Mouse (Mus musculus) stomach, embryonic 16.5 days (tissue): ENCODE data around the gene Cdkal1. TPM values are rescaled to one million over a fixed set of nuclear protein-coding genes. Genes with fewer than 3 reads are reported as not detected.
A peak's percentile ranks its signal among the peaks of the same experiment; 100 is the strongest.

Experiments used
- ATAC-seq: fragments of 200-750 bp; cut with Nextera tagmentation; 2 replicates; pipeline ENCODE4 v1.8.0; 2017; ENCODE audit warnings: moderate number of reproducible peaks, moderate TSS enrichment; ENCODE audit not compliant: insufficient read depth, low FRiP score
- H3K27ac ChIP-seq: fragments of 300-500 bp; sonication (generic); 2 replicates; pipeline ENCODE4 v1.5.1; 2014; ENCODE audit warnings: low read length
- H3K27me3 ChIP-seq: fragments of 300-500 bp; sonication (generic); 2 replicates; pipeline ENCODE4 v1.6.1; 2014; ENCODE audit warnings: low read length, control low read depth, mixed read lengths; ENCODE audit not compliant: control insufficient read depth, insufficient read depth
- H3K36me3 ChIP-seq: fragments of 300-500 bp; sonication (generic); 2 replicates; pipeline ENCODE4 v1.6.1; 2014; ENCODE audit warnings: low read length; ENCODE audit not compliant: control insufficient read depth, insufficient read depth
- H3K4me1 ChIP-seq: fragments of 300-500 bp; sonication (generic); 2 replicates; pipeline ENCODE4 v1.6.1; 2014; ENCODE audit warnings: low read length, control low read depth, mixed read lengths; ENCODE audit not compliant: control insufficient read depth, insufficient read depth
- H3K4me2 ChIP-seq: fragments of 300-500 bp; sonication (generic); 2 replicates; pipeline ENCODE4 v1.6.1; 2014; ENCODE audit warnings: low read depth, low read length, mixed read lengths
- H3K4me3 ChIP-seq: fragments of 300-500 bp; sonication (generic); replicated peaks from 2 replicates; pipeline ENCODE4 v1.5.1; 2014; ENCODE audit warnings: mild to moderate bottlenecking, low read length
- H3K9ac ChIP-seq: fragments of 300-500 bp; sonication (generic); 2 replicates; pipeline ENCODE4 v1.6.1; 2014; ENCODE audit warnings: low read length
- H3K9me3 ChIP-seq: fragments of 300-500 bp; sonication (generic); replicated peaks from 2 replicates; pipeline ENCODE4 v1.6.1; 2016; ENCODE audit warnings: low read length, control low read depth; ENCODE audit not compliant: control insufficient read depth
- WGBS: fragments of 180-500 bp; shearing (Covaris S2); extraction: QIAGEN DNeasy Blood & Tissue Kit; methylation state at CpG from one replicate; pipeline ENCODE4 v1.1.7; 2014; 5-methylcytosine and 5-hydroxymethylcytosine counted together
- polyA plus RNA-seq: library from polyadenylated mRNA; unstranded; fragments of >200 nt; fragmentation: Nextera tagmentation; extraction: Ambion mirVana; gene quantifications from 2 replicates; pipeline ENCODE4 v1.2.1, GENCODE M21; 2015

Gene Cdkal1
- polyA plus RNA-seq, 1 experiment from 2014 or later = 29.8 TPM

DNA sequence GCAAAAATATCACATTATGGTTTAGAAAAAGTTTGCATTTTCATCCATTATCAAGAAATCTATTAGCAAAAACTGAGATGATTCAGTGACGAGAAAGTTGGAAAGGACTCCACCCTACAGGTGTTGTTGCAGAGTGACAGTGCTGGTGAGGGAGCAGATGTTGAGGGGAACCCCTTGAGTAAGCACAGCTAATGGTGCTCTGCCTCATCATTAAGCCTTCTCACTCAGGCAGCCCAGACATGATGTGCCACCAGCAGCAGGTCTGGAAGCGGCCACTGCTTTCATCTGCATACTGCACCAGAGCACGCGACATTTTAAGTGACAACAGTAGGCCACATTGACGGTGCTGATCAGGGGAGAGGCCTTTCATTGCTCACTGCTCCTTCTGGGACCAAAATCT, 264.8 kb downstream of the Cdkal1 start:
- no peak for ATAC-seq
- Histone ChIP-seq H3K4me1 (no peaks in the 10 kb centered on the region), H3K4me3 (no peak overlapping the region), H3K27ac (no peak overlapping the region), H3K27me3 (no peaks in the 10 kb centered on the region), H3K4me2 (no peak overlapping the region), H3K36me3 (no peaks in the 10 kb centered on the region), H3K9me3 (peaks cover 3% of the 10 kb centered on the region; the same call in 1 of the 2 replicates), H3K9ac (no peak overlapping the region)
- WGBS = 91% methylated on average over 5 of the region's 5 CpGs

DNA sequence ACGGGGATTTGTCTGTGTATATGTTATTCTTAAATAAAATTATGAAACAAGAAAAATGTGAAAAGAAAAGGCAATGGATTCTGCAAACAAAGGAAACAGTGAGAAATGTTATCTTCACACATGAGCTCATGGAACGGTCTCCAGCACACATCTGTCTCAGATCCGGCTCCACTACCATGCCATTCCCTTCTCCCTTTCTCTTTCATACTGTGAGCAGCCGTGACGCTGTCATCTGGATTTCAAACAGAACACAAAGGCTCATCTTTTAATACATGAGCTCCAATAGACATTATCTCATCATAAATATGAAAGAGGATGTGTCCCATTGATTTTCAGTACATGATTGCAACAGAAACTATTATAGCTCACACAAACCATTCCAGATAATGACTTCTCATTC, 265.3 kb downstream of the Cdkal1 start:
- no peaks in the 10 kb centered on the region for H3K4me1 ChIP-seq
- no peaks in the 10 kb centered on the region for H3K36me3 ChIP-seq
- peaks cover 3% of the 10 kb centered on the region; the same call in 1 of the 2 replicates for H3K9me3 ChIP-seq
- H3K4me2 ChIP-seq = no peak overlapping the region
- ATAC-seq = no peak
- H3K27ac ChIP-seq = no peak overlapping the region
- H3K4me3 ChIP-seq = no peak overlapping the region
- 76% methylated on average over 5 of the region's 5 CpGs for WGBS
- H3K9ac ChIP-seq = no peak overlapping the region
- H3K27me3 ChIP-seq = no peaks in the 10 kb centered on the region

DNA sequence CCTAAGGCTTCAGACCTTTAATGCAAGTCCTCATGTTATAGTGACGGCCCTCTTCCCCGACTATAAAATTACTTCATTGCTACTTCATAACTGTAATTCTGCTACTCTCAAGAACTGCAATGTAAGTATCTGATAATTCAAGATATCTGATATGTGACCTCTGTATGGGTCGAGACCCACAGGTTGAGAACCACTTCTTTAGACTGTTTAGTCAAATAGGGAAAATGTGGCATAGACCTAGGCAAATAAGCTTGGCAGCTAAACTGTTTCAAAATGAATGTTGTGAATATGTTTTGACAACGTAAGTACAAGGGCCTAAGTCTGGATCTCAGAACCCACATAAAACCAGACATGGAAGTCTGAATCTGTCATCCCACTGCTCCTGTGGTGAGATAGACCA, 266.8 kb downstream of the Cdkal1 start:
- no peak for ATAC-seq
- no peak overlapping the region for H3K9ac ChIP-seq
- no peak overlapping the region for H3K4me2 ChIP-seq
- H3K4me1 ChIP-seq = no peaks in the 10 kb centered on the region
- H3K9me3 ChIP-seq = peaks cover 3% of the 10 kb centered on the region; the same call in 1 of the 2 replicates
- 85% methylated on average over 4 of the region's 4 CpGs for WGBS
- no peak overlapping the region for H3K4me3 ChIP-seq
- H3K36me3 ChIP-seq = no peaks in the 10 kb centered on the region
- no peak overlapping the region for H3K27ac ChIP-seq
- H3K27me3 ChIP-seq = no peaks in the 10 kb centered on the region

DNA sequence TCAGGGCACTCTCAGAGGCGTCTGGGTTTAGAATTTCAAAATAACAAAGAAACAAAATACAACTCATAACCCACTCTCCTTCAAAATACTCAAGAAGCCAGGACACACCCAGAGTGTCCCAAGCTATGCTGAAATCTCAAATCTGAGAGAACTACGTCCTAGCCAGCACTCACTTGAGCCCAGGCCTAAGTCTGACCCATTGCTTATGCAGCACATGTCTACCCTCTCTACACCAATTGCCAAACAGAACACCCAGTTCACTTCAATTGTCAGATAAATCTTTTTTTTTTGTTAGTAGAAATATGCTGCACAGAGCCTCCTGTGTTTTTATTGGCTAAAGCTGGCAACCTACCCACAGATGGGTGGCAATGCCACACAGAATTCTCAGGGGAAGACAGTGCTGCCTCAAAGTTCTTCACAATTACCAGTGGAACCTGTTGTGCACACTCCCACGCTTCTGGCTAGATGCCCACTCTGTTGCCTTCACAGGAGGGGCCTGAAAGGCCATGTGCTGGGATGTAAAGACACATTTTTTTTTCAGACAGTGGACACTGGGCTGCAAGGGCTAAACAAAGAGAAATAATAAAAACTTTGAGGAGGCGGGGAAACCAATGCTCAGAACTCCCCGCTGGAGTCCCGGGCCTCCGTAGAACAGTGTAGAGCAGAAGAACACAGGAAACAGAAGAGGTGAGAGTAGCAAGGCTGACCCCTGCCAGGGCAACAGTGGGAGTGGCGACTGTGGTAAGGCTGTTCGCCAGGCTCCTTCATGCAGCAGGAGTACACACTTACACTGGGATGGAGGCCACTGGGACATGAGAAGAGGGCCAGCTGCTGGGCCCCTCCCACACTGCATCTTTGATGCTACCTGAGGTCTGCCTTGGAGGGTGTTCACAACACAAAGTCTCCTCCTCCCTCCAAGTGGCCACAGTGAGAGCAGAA, 273.4 kb downstream of the Cdkal1 start:
- H3K27me3 ChIP-seq = no peaks in the 10 kb centered on the region
- no peak overlapping the region for H3K9ac ChIP-seq
- H3K36me3 ChIP-seq = no peaks in the 10 kb centered on the region
- no peaks in the 10 kb centered on the region for H3K9me3 ChIP-seq
- 0 out of 2 replicates have a peak, but pooled peaks have one; percentile 17 for ATAC-seq
- H3K4me3 ChIP-seq = no peak overlapping the region
- WGBS = 74% methylated on average over 9 of the region's 9 CpGs
- H3K27ac ChIP-seq = no peak overlapping the region
- H3K4me1 ChIP-seq = no peaks in the 10 kb centered on the region
- H3K4me2 ChIP-seq = no peak overlapping the region

DNA sequence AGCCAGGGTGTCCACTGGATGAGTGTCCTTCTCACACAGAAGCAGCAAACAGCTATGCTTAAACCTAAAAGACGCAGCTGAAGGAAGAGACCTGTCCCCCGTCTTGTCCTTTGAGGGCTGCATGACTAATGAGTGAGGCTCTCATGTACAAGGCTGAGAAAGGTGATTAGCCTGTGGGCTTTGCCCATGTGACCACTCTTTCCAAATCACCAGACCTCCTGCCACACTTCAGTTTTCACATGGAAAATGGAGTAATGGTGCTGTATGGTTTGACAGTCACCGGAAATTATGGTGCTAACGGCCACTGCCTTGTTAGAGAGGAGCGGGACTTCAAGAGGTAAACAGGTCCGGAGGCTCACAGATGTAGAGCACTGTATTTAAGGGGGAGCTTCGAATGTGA, 274.7 kb downstream of the Cdkal1 start:
- ATAC-seq = no peak
- Histone ChIP-seq H3K27me3 (no peaks in the 10 kb centered on the region), H3K27ac (no peak overlapping the region)

DNA sequence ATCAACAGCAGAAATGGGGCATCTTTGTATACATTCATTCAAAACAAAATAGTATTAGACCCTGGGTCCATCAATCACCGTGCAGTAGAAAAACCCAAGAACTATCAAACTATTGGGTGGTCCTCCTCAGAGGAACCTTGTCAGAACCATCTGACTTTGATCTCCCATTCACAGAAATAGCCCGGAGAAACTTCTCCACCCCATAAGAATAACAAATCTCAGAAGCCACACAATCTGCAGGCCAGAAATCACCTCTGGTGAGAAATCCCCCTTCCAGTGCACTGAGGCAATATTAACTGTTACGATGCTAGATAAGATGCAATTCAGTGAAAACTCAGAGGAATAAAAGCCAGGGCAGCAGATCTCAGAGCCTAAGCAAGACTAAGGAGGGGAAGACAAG, 275.5 kb downstream of the Cdkal1 start:
- Histone ChIP-seq H3K27me3 (no peaks in the 10 kb centered on the region), H3K4me2 (no peak overlapping the region), H3K36me3 (no peaks in the 10 kb centered on the region), H3K27ac (no peak overlapping the region), H3K4me3 (no peak overlapping the region), H3K9me3 (no peaks in the 10 kb centered on the region), H3K9ac (no peak overlapping the region), H3K4me1 (no peaks in the 10 kb centered on the region)
- WGBS = 52% methylated on average over 3 of the region's 3 CpGs
- no peak for ATAC-seq

More for the DNA sequence above, 274.7 kb downstream of the Cdkal1 start:
- Histone ChIP-seq H3K36me3 (no peaks in the 10 kb centered on the region), H3K9ac (no peak overlapping the region), H3K4me3 (no peak overlapping the region), H3K4me2 (no peak overlapping the region), H3K9me3 (no peaks in the 10 kb centered on the region), H3K4me1 (no peaks in the 10 kb centered on the region)
- WGBS = 86% methylated on average over 7 of the region's 7 CpGs

DNA sequence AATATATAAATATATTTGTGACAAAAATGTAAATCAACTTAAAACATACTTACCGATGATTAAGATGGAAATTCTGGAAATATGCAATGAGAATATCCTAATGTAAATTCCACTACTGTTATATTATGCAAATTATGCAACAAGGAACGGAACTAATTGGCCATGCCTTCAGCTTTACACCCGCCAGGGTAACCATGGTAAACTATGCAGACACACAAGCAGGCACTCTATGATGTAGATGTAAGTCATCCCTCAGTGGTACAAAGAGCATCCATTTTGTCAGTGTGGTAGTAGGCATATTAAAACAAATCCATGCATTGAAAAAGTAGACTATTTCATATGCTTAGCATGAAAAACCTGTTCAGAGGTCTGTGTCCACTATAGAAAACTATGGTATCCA, 276.9 kb downstream of the Cdkal1 start:
- Histone ChIP-seq H3K4me1 (no peaks in the 10 kb centered on the region), H3K27ac (no peak overlapping the region), H3K9ac (no peak overlapping the region), H3K9me3 (no peaks in the 10 kb centered on the region), H3K4me3 (no peak overlapping the region), H3K36me3 (no peaks in the 10 kb centered on the region), H3K4me2 (no peak overlapping the region), H3K27me3 (no peaks in the 10 kb centered on the region)
- WGBS = 88% methylated on average over 3 of the region's 3 CpGs
- no peak for ATAC-seq

DNA sequence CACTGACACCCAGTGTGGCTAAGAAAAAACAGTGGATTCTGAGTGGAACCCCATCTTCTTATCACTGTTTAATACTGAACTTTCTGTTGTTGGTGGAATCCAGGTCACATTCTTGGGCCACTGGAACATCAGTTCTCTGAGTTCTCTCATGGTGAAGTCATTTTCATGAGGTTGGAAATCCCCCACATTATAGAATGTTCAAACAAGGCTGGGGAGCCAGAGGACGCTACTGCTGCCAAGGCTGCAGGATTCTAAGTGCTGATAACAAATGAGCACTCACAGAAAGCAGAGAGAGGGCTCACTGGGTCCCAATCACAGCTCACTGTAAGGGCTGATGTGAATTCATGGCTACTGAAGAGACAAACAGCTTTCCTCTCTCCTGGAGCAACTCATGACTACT, 280.7 kb downstream of the Cdkal1 start:
- 29% methylated on average over 1 of the region's 1 CpGs for WGBS
- Histone ChIP-seq H3K9me3 (no peaks in the 10 kb centered on the region), H3K36me3 (no peaks in the 10 kb centered on the region), H3K27me3 (no peaks in the 10 kb centered on the region), H3K4me2 (no peak overlapping the region), H3K4me3 (no peak overlapping the region), H3K4me1 (no peaks in the 10 kb centered on the region), H3K27ac (no peak overlapping the region), H3K9ac (no peak overlapping the region)
- ATAC-seq = no peak

DNA sequence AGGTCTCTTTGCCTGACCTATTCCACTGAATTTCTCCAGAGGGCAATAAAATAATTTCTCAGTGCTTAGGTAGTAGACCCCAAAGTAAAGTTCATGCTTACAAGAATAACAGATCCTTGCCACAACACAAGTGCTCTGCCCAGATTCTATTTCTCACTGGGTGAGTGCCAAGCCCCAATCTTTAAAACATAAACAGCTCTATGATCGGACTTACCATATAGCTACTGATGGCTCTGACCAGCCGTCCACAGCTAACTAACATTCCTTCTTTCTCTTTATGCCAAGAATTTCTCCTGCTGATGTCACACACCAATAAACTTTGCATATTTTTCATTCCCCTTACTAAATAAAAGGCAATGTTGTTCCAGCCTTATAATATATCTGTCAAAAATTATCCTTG, 283.0 kb downstream of the Cdkal1 start:
- WGBS = 49% methylated on average over 2 of the region's 2 CpGs
- no peak for ATAC-seq

More for the DNA sequence above, 283.0 kb downstream of the Cdkal1 start:
- H3K4me1 ChIP-seq = no peaks in the 10 kb centered on the region
- H3K27ac ChIP-seq = no peak overlapping the region
- H3K27me3 ChIP-seq = no peaks in the 10 kb centered on the region
- H3K4me2 ChIP-seq = no peak overlapping the region
- no peak overlapping the region for H3K9ac ChIP-seq
- no peak overlapping the region for H3K4me3 ChIP-seq
- H3K9me3 ChIP-seq = no peaks in the 10 kb centered on the region
- H3K36me3 ChIP-seq = no peaks in the 10 kb centered on the region
